Mouse (Mus musculus): ENCODE data around the gene E4f1. TPM values are rescaled to one million over a fixed set of nuclear protein-coding genes. Genes with fewer than 3 reads are reported as not detected.

Gene E4f1
- polyA plus RNA-seq, 1 experiment from 2014 or later: 26.1 TPM

GRCm38 (mm10) chr17:24477053-24477984 lies 7.2 kb upstream of the E4f1 start:
- Histone ChIP-seq H3K9ac (ENCODE audit: low read depth, low read length) (peak overlapping the region; percentile 94), H3K27me3 (replicated peaks; ENCODE audit: control insufficient read depth, insufficient read depth, low read length) (no peaks in the 10 kb centered on the region), H3K4me2 (ENCODE audit: low read depth, low read length) (peak overlapping the region; percentile 77), H3K9me3 (ENCODE audit: control insufficient read depth, low read length) (no peaks in the 10 kb centered on the region), H3K4me1 (ENCODE audit: control insufficient read depth, insufficient read depth, low read length) (peaks cover 33% of the 10 kb centered on the region), H3K27ac (ENCODE audit: low read length) (peak overlapping the region; percentile 51), H3K36me3 (ENCODE audit: control insufficient read depth, insufficient read depth, low read length) (peaks cover 26% of the 10 kb centered on the region), H3K4me3 (ENCODE audit: low read length) (peak overlapping the region; percentile 88; the same call in 1 of the 2 replicates)
- no peak for ATAC-seq
- 91% methylated on average over 20 of the region's 20 CpGs for WGBS

- 94% methylated on average over 10 of the region's 10 CpGs for WGBS
- ATAC-seq: no peak
Observed at GRCm38 (mm10) chr17:24476022-24476776, 6.1 kb upstream of the E4f1 start.

GRCm38 (mm10) chr17:24475586-24475985 lies 5.5 kb upstream of the E4f1 start:
- H3K4me1 ChIP-seq (ENCODE audit: control insufficient read depth, insufficient read depth, low read length): peaks cover 45% of the 10 kb centered on the region
- H3K27ac ChIP-seq (ENCODE audit: low read length): no peak overlapping the region
- ATAC-seq: no peak
- no peak overlapping the region for H3K9ac ChIP-seq (ENCODE audit: low read depth, low read length)
- H3K27me3 ChIP-seq (replicated peaks; ENCODE audit: control insufficient read depth, insufficient read depth, low read length): no peaks in the 10 kb centered on the region
- 93% methylated on average over 6 of the region's 6 CpGs for WGBS
- H3K36me3 ChIP-seq (ENCODE audit: control insufficient read depth, insufficient read depth, low read length): peaks cover 26% of the 10 kb centered on the region
- no peaks in the 10 kb centered on the region for H3K9me3 ChIP-seq (ENCODE audit: control insufficient read depth, low read length)
- H3K4me3 ChIP-seq (ENCODE audit: low read length): no peak overlapping the region
- no peak overlapping the region for H3K4me2 ChIP-seq (ENCODE audit: low read depth, low read length)

More at GRCm38 (mm10) chr17:24476022-24476776, 6.1 kb upstream of the E4f1 start:
- Histone ChIP-seq H3K27me3 (replicated peaks; ENCODE audit: control insufficient read depth, insufficient read depth, low read length) (no peaks in the 10 kb centered on the region), H3K9me3 (ENCODE audit: control insufficient read depth, low read length) (no peaks in the 10 kb centered on the region), H3K9ac (ENCODE audit: low read depth, low read length) (no peak overlapping the region), H3K36me3 (ENCODE audit: control insufficient read depth, insufficient read depth, low read length) (peaks cover 26% of the 10 kb centered on the region), H3K4me3 (ENCODE audit: low read length) (no peak overlapping the region), H3K4me1 (ENCODE audit: control insufficient read depth, insufficient read depth, low read length) (peaks cover 44% of the 10 kb centered on the region), H3K4me2 (ENCODE audit: low read depth, low read length) (no peak overlapping the region), H3K27ac (ENCODE audit: low read length) (no peak overlapping the region)

GRCm38 (mm10) chr17:24474557-24474956 lies 4.4 kb upstream of the E4f1 start:
- no peak overlapping the region for H3K9ac ChIP-seq (ENCODE audit: low read depth, low read length)
- H3K27me3 ChIP-seq (replicated peaks; ENCODE audit: control insufficient read depth, insufficient read depth, low read length): no peaks in the 10 kb centered on the region
- H3K36me3 ChIP-seq (ENCODE audit: control insufficient read depth, insufficient read depth, low read length): peaks cover 26% of the 10 kb centered on the region
- H3K27ac ChIP-seq (ENCODE audit: low read length): peak overlapping the region; percentile 95
- H3K4me2 ChIP-seq (ENCODE audit: low read depth, low read length): no peak overlapping the region
- no peaks in the 10 kb centered on the region for H3K9me3 ChIP-seq (ENCODE audit: control insufficient read depth, low read length)
- H3K4me3 ChIP-seq (ENCODE audit: low read length): no peak overlapping the region
- peaks cover 37% of the 10 kb centered on the region for H3K4me1 ChIP-seq (ENCODE audit: control insufficient read depth, insufficient read depth, low read length)
- ATAC-seq: no peak
- WGBS: 71% methylated on average over 5 of the region's 5 CpGs

GRCm38 (mm10) chr17:24473612-24474275 lies 3.6 kb upstream of the E4f1 start, which contains the start of gene Bricd5:
Bricd5 (plus strand) TSS chr17:24473884.
- Histone ChIP-seq H3K9me3 (ENCODE audit: control insufficient read depth, low read length) (no peaks in the 10 kb centered on the region), H3K4me1 (ENCODE audit: control insufficient read depth, insufficient read depth, low read length) (peaks cover 37% of the 10 kb centered on the region), H3K36me3 (ENCODE audit: control insufficient read depth, insufficient read depth, low read length) (peaks cover 26% of the 10 kb centered on the region), H3K4me3 (ENCODE audit: low read length) (peak within 1 kb of the TSS; percentile 93), H3K9ac (ENCODE audit: low read depth, low read length) (peak within 1 kb of the TSS; percentile 96), H3K27ac (ENCODE audit: low read length) (peak within 1 kb of the TSS; percentile 95), H3K4me2 (ENCODE audit: low read depth, low read length) (peak within 1 kb of the TSS; percentile 92), H3K27me3 (replicated peaks; ENCODE audit: control insufficient read depth, insufficient read depth, low read length) (no peaks in the 10 kb centered on the region)
- 74% methylated on average over 6 of the region's 6 CpGs for WGBS
- no peak for ATAC-seq

GRCm38 (mm10) chr17:24472512-24472911 lies 2.4 kb upstream of the E4f1 start:
- H3K36me3 ChIP-seq (ENCODE audit: control insufficient read depth, insufficient read depth, low read length): peaks cover 26% of the 10 kb centered on the region
- no peaks in the 10 kb centered on the region for H3K9me3 ChIP-seq (ENCODE audit: control insufficient read depth, low read length)
- ATAC-seq: peak; percentile 38
- H3K4me3 ChIP-seq (ENCODE audit: low read length): peak overlapping the region; percentile 93
- H3K4me1 ChIP-seq (ENCODE audit: control insufficient read depth, insufficient read depth, low read length): peaks cover 31% of the 10 kb centered on the region
- peak overlapping the region; percentile 92 for H3K4me2 ChIP-seq (ENCODE audit: low read depth, low read length)
- peak overlapping the region; percentile 95 for H3K27ac ChIP-seq (ENCODE audit: low read length)
- 56% methylated on average over 4 of the region's 4 CpGs for WGBS
- H3K9ac ChIP-seq (ENCODE audit: low read depth, low read length): peak overlapping the region; percentile 96
- H3K27me3 ChIP-seq (replicated peaks; ENCODE audit: control insufficient read depth, insufficient read depth, low read length): no peaks in the 10 kb centered on the region

GRCm38 (mm10) chr17:24470701-24471527 lies 801 bp upstream of the E4f1 start:
- no peaks in the 10 kb centered on the region for H3K9me3 ChIP-seq (ENCODE audit: control insufficient read depth, low read length)
- H3K4me1 ChIP-seq (ENCODE audit: control insufficient read depth, insufficient read depth, low read length): peaks cover 31% of the 10 kb centered on the region
- H3K4me3 ChIP-seq (ENCODE audit: low read length): peak overlapping the region; percentile 93
- no peaks in the 10 kb centered on the region for H3K27me3 ChIP-seq (replicated peaks; ENCODE audit: control insufficient read depth, insufficient read depth, low read length)
- peaks cover 14% of the 10 kb centered on the region for H3K36me3 ChIP-seq (ENCODE audit: control insufficient read depth, insufficient read depth, low read length)
- peak overlapping the region; percentile 92 for H3K4me2 ChIP-seq (ENCODE audit: low read depth, low read length)
- ATAC-seq: peak; percentile 25
- H3K27ac ChIP-seq (ENCODE audit: low read length): peak overlapping the region; percentile 93
- WGBS: under 1% methylated on average over 68 of the region's 68 CpGs
- H3K9ac ChIP-seq (ENCODE audit: low read depth, low read length): peak overlapping the region; percentile 96

- WGBS: 17% methylated on average over 7 of the region's 7 CpGs
- no peak for ATAC-seq
- peak overlapping the region; percentile 93 for H3K27ac ChIP-seq (ENCODE audit: low read length)
Observed at GRCm38 (mm10) chr17:24469336-24469909, 690 bp downstream of the E4f1 start.

More at GRCm38 (mm10) chr17:24469336-24469909, 690 bp downstream of the E4f1 start:
- Histone ChIP-seq H3K4me1 (ENCODE audit: control insufficient read depth, insufficient read depth, low read length) (peaks cover 31% of the 10 kb centered on the region), H3K9me3 (ENCODE audit: control insufficient read depth, low read length) (no peaks in the 10 kb centered on the region), H3K4me3 (ENCODE audit: low read length) (peak overlapping the region; percentile 93), H3K36me3 (ENCODE audit: control insufficient read depth, insufficient read depth, low read length) (peaks cover 5% of the 10 kb centered on the region; the same call in 1 of the 2 replicates), H3K4me2 (ENCODE audit: low read depth, low read length) (peak overlapping the region; percentile 73), H3K9ac (ENCODE audit: low read depth, low read length) (peak overlapping the region; percentile 77), H3K27me3 (replicated peaks; ENCODE audit: control insufficient read depth, insufficient read depth, low read length) (no peaks in the 10 kb centered on the region)
